8 mouse cellular contexts compared by ENCODE assay signal in the genomic region with DNA sequence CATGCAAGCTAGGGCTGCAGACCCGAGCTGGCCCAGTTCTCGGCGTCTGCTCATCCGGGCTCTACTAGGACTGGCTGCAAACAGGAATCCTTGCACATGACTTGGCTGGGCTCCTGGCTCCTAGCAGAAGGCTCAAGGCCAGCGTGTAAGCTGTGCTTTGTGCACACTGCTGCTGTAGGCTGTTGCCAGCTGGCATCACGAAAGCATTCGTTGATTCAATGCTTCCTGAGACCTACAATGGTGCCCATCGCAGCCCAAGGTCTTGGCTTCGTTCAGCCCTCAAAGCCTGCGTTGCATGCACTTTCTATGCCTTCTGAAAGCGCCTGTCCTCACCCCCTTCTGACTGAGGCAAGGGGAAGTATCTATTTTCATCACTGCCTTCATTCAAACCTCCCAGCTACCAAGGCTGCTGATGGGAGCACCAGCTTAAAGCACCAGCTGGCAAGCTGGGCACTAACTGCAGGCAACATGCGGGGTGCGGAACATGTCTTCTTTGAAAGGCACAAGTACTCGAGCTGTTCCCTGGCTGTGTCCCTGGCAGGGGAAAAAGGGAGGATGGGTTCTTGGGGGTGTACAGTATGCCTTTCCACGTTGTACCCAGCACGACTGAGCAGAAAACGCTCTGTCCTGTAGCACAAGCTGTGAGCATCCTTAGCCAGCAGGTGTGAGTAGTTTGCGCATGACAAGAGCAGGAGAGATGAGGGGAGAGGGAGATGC. TPM values are rescaled to one million over a fixed set of nuclear protein-coding genes. Genes with fewer than 3 reads are reported as not detected.
DNase-seq lines count a peak whose midpoint lies in the region; ATAC-seq lines count a peak whose summit lies in the region.

No protein-coding gene starts in this region.

- peak overlapping the region; percentile 83 for H3K4me3 ChIP-seq in intestine, embryonic 14.5 days (ENCODE audit: low read depth, low read length)
- no peak overlapping the region for H3K4me3 ChIP-seq in macrophage (ENCODE audit: inconsistent target)
- peak overlapping the region; percentile 71 for H3K4me3 ChIP-seq in stomach, embryonic 16.5 days (replicated peaks; ENCODE audit: low read length)

- WGBS in intestine, embryonic 14.5 days = 63% methylated on average over 18 of the region's 18 CpGs
- 50% methylated on average over 18 of the region's 18 CpGs for WGBS in macrophage (ENCODE audit: missing documents)
- WGBS in stomach, embryonic 16.5 days = 55% methylated on average over 18 of the region's 18 CpGs

- peak overlapping the region; percentile 81 for H3K4me2 ChIP-seq in intestine, embryonic 14.5 days (ENCODE audit: low read length)
- peak overlapping the region; percentile 93 for H3K4me2 ChIP-seq in stomach, embryonic 16.5 days (ENCODE audit: low read depth, low read length)

- intact Hi-C loops in gastrocnemius, postnatal 14 days (cut with DNase I; ENCODE audit: low total_unique reads) = no loop called here

- H3K9ac ChIP-seq in intestine, embryonic 14.5 days (ENCODE audit: low read length) = peak overlapping the region; percentile 67; the same call in 1 of the 2 replicates
- H3K9ac ChIP-seq in stomach, embryonic 16.5 days (ENCODE audit: low read length) = peak overlapping the region; percentile 87

- peak; percentile 92 to 95 for DNase-seq in adrenal gland, adult (ENCODE audit: inconsistent age in 2 of 2, low spot score in 1 of 2)
- peak; percentile 88 to 93 for DNase-seq in cerebellum, postnatal 25 days
- DNase-seq in gastrocnemius, postnatal 14 days = peak; percentile 85
- DNase-seq in intestine, embryonic 14.5 days (ENCODE audit: low spot score) = no peak
- peak; percentile 69 to 93 for DNase-seq in left cerebral cortex, adult 8-10 months (ENCODE audit: low spot score in 2 of 2)
- no peak for DNase-seq in spleen, adult 12 weeks (ENCODE audit: low spot score)

- 0 out of 2 replicates have a peak, but pooled peaks have one; percentile 11 for ATAC-seq in intestine, embryonic 14.5 days (replicated peaks; ENCODE audit: low FRiP score, low TSS enrichment, low read depth)
- peak; percentile 61 for ATAC-seq in stomach, embryonic 16.5 days (ENCODE audit: insufficient read depth, low FRiP score)

- H3K4me1 ChIP-seq in intestine, embryonic 14.5 days (replicated peaks; ENCODE audit: control insufficient read depth, insufficient read depth, low read length) = peaks cover 15% of the 10 kb centered on the region
- peaks cover 21% of the 10 kb centered on the region for H3K4me1 ChIP-seq in stomach, embryonic 16.5 days (ENCODE audit: control insufficient read depth, insufficient read depth, low read length)

- H3K27me3 ChIP-seq in intestine, embryonic 14.5 days (replicated peaks; ENCODE audit: control insufficient read depth, insufficient read depth, low read length) = no peaks in the 10 kb centered on the region
- no peaks in the 10 kb centered on the region for H3K27me3 ChIP-seq in stomach, embryonic 16.5 days (ENCODE audit: control insufficient read depth, insufficient read depth, low read length)

- peaks cover 24% of the 10 kb centered on the region for H3K79me2 ChIP-seq in macrophage (ENCODE audit: inconsistent target)

- H3K9me3 ChIP-seq in intestine, embryonic 14.5 days (ENCODE audit: control insufficient read depth, low read length) = no peaks in the 10 kb centered on the region
- no peaks in the 10 kb centered on the region for H3K9me3 ChIP-seq in stomach, embryonic 16.5 days (replicated peaks; ENCODE audit: control insufficient read depth, low read length)

- H3K36me3 ChIP-seq in intestine, embryonic 14.5 days (ENCODE audit: control insufficient read depth, insufficient read depth, low read length) = peaks cover 37% of the 10 kb centered on the region
- H3K36me3 ChIP-seq in macrophage (ENCODE audit: inconsistent target) = peaks cover 31% of the 10 kb centered on the region
- peaks cover 8% of the 10 kb centered on the region; the same call in 1 of the 2 replicates for H3K36me3 ChIP-seq in stomach, embryonic 16.5 days (ENCODE audit: control insufficient read depth, insufficient read depth, low read length)

- H3K27ac ChIP-seq in intestine, embryonic 14.5 days (ENCODE audit: low read depth) = peak overlapping the region; percentile 59; the same call in 1 of the 2 replicates
- H3K27ac ChIP-seq in macrophage = peak overlapping the region; percentile 15; the same call in 1 of the 2 replicates
- peak overlapping the region; percentile 80 for H3K27ac ChIP-seq in stomach, embryonic 16.5 days (ENCODE audit: low read length)

RNA-seq across cellular contexts. Expression of a gene that starts 0.8 kb away (rescaled TPM):
- total RNA-seq in gastrocnemius, postnatal 14 days (2021) = 10 to 100 TPM; 16.4 to 16.8 TPM
- 50.5 and 52.4 TPM in 2 replicates for polyA plus RNA-seq in intestine, embryonic 14.5 days (2014; fragmentation: Nextera tagmentation; extraction: Ambion mirVana)
- total RNA-seq in left cerebral cortex, adult 8-10 months (2022) = 10 to 100 TPM; 57.0 to 58.1 (median 57.6) TPM
- total RNA-seq in macrophage (2018; cell fraction: chromatin; rRNA removed) = 10 to 100 TPM in 15 of 26 experiments, 1 to 10 TPM in 11; 2.0 to 34.1 (median 12.3) TPM
- total RNA-seq in macrophage (2018; cell fraction: cytosol; rRNA removed) = 10 to 100 TPM; 28.8 to 52.4 (median 40.9) TPM
- 10 to 100 TPM in 24 of 26 experiments, 1 to 10 TPM in 2; 4.9 to 57.3 (median 27.0) TPM for total RNA-seq in macrophage (2018; cell fraction: nucleus; rRNA removed)
- polyA plus RNA-seq in macrophage (2018) = 29.3 to 58.1 TPM (median 53.2 TPM) in 3 replicates
- polyA plus RNA-seq in stomach, embryonic 16.5 days (2015; fragmentation: Nextera tagmentation; extraction: Ambion mirVana) = 67.3 and 68.9 TPM in 2 replicates

RNA-seq across cellular contexts. Expression of a gene that starts 37.8 kb away (rescaled TPM):
- total RNA-seq in gastrocnemius, postnatal 14 days (2021) = 10 to 100 TPM; 16.7 to 19.6 TPM
- 66.3 and 75.7 TPM in 2 replicates for polyA plus RNA-seq in intestine, embryonic 14.5 days (2014; fragmentation: Nextera tagmentation; extraction: Ambion mirVana)
- 100 to 1,000 TPM; 127 to 150 (median 134) TPM for total RNA-seq in left cerebral cortex, adult 8-10 months (2022)
- total RNA-seq in macrophage (2018; cell fraction: chromatin; rRNA removed) = 100 to 1,000 TPM in 1 of 26 experiments, 10 to 100 TPM in 22, 1 to 10 TPM in 3; 7.7 to 100 (median 40.4) TPM
- 10 to 100 TPM; 15.4 to 40.7 (median 27.7) TPM for total RNA-seq in macrophage (2018; cell fraction: cytosol; rRNA removed)
- total RNA-seq in macrophage (2018; cell fraction: nucleus; rRNA removed) = 10 to 100 TPM; 11.9 to 74.8 (median 32.5) TPM
- polyA plus RNA-seq in macrophage (2018) = 29.3 to 43.5 TPM (median 39.1 TPM) in 3 replicates
- 56.0 and 59.1 TPM in 2 replicates for polyA plus RNA-seq in stomach, embryonic 16.5 days (2015; fragmentation: Nextera tagmentation; extraction: Ambion mirVana)

RNA-seq across cellular contexts. Expression of a gene that starts 53.8 kb away (rescaled TPM):
- total RNA-seq in gastrocnemius, postnatal 14 days (2021) = under 1 TPM; 0.13 to 0.18 TPM
- polyA plus RNA-seq in intestine, embryonic 14.5 days (2014; fragmentation: Nextera tagmentation; extraction: Ambion mirVana) = 0.11 and 0.12 TPM in 2 replicates
- total RNA-seq in left cerebral cortex, adult 8-10 months (2022) = 10 to 100 TPM; 43.7 to 47.2 (median 44.4) TPM
- total RNA-seq in macrophage (2018; cell fraction: chromatin; rRNA removed) = not detected
- total RNA-seq in macrophage (2018; cell fraction: cytosol; rRNA removed) = under 1 TPM in 6 of 26 experiments, not detected in 20; 0.06 to 0.14 (median 0.07) TPM
- total RNA-seq in macrophage (2018; cell fraction: nucleus; rRNA removed) = under 1 TPM in 3 of 26 experiments, not detected in 23; 0.15 to 0.59 (median 0.20) TPM
- not detected in 3 replicates for polyA plus RNA-seq in macrophage (2018)
- 0.19 and 0.21 TPM in 2 replicates for polyA plus RNA-seq in stomach, embryonic 16.5 days (2015; fragmentation: Nextera tagmentation; extraction: Ambion mirVana)

Comparison
In these comparisons a context has a peak if more than half of its experiments do, and no peak if none do; other contexts are left out.
1. DNase-seq: peak in adrenal gland, adult (2 of 2), cerebellum, postnatal 25 days (2 of 2), gastrocnemius, postnatal 14 days (single experiment) and left cerebral cortex, adult 8-10 months (2 of 2); none in intestine, embryonic 14.5 days (single experiment) and spleen, adult 12 weeks (single experiment).
2. H3K27ac ChIP-seq: peak in every context shown above with its lines; median percentile 80 in stomach, embryonic 16.5 days; 59 in intestine, embryonic 14.5 days; 15 in macrophage.